Mouse (Mus musculus) CD4-positive, CD25-positive, alpha-beta regulatory T cell, adult 4 months (primary cell): ENCODE measurements around the gene Kiz. TPM values are rescaled to one million over a fixed set of nuclear protein-coding genes. Genes with fewer than 3 reads are reported as not detected.

Experiments
- ATAC-seq: one replicate; pipeline ENCODE4 v1.8.0; 2017
- polyA plus RNA-seq, 2 experiments: library from polyadenylated mRNA; unstranded; fragments of 100-300 nt; shearing (Covaris generic); gene quantifications; one replicate each; pipeline ENCODE4 v1.2.1; 2017

Gene Kiz
- polyA plus RNA-seq = 10 to 100 TPM; 20.3 to 28.6 TPM

DNA sequence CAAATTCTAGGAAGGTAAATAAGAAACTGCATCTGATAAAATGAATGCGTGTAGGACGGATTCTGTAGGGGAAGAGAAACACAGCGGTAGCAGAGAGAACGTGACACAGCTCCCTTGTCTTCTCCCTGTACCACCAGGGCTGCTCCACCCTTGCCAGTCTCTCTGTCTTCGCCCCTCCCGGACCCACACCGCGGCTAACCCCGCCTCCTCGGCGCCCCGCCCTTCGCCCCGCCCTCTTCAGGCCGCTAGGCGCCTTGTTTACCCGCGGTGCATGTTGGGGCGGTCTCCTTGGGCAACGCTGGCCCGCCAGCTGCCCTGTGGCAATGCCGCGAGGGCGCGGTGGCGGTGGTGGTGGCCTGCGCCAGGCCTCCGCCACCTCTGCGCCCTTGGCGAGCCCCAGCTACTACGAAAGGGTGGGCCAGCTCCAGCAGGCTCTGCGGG is at the start of gene Kiz:
Gene Kiz (plus strand): TSS at position 266 of the 441 bp plus-strand sequence.
- ATAC-seq = peak; percentile 91

DNA sequence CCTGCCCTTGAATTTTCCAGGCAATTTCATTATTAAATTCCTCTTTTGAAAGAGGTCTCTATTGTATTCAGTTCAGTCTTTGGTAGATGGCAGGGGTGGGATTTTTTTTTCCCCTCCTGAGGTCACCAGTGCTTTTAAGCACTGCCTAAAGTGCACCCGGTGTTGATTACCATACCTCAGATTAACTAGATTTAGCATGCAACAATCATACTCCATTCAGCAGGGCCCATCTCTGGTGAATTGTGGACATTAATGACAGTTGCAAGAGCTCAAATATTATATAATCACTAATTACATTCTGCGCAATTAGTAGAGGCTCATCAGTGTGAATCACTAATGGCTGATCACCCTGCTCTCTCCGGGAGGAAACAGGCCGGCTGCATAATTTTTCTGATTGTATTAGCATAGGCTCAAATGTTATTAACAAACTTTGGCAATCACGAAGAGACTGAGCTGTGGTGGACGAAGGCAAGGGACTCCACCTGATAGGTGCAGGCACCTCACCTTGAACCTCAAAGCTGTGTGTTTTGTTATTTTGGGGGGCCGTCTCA is 45.9 kb upstream of the Kiz start:
- ATAC-seq = no peak

DNA sequence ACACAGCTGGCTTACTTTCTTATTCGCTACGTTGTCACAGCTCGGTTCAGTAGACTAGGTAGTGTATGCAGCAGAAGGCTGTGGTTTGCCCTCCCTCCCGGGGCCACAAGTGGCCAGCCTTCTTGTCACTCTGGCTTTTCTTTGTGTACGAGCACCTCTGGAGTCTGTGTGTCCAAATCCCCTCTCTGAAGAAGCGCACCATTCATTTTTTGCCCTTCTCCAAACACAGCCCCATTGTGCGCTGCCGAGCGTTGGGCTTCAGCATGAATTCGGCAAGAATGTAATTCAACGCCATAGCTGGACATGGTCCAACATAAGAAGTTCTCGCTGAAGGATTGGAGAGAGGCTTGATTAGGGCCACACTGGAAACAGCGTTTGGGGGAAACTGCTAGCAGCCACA is 45.0 kb upstream of the Kiz start:
- ATAC-seq = no peak

DNA sequence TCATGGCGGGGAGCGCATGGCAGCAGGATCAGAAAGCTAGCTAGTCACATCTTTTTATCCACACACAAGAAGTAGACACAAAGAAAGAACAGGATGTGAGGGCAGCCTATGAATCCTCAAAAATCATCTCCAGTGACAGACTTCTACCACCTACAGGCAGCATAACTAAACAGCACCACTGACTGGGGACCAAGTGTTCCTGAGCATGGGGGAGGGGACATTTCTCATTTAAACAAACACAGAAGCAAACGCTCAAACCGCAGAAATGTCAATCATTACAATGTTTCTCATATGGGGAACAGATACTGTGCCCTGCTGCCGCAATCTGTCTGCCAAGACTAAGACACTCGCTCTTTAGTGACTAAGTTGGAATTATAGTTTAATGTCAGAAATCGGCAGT is 40.7 kb upstream of the Kiz start:
- ATAC-seq = no peak

DNA sequence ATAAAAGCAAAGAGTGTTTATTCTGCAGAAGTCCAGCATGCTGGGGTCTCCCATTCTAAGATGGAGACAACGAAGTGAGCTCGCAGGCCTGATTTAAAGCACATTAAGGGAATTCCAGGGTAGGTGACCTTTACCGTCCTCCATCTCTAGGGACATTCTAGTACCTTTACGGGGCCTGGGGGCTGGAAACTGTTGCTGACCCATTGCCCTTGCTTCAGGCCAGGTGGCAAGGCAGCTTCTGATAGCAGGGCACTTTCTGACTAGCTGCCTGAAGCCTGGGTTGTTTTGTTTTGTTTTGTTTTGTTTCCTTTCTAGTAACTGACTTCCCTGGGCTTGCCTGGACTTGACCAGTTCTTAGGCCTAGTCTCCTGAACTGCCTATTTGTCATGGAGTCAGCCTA is 36.6 kb upstream of the Kiz start:
- ATAC-seq = no peak

DNA sequence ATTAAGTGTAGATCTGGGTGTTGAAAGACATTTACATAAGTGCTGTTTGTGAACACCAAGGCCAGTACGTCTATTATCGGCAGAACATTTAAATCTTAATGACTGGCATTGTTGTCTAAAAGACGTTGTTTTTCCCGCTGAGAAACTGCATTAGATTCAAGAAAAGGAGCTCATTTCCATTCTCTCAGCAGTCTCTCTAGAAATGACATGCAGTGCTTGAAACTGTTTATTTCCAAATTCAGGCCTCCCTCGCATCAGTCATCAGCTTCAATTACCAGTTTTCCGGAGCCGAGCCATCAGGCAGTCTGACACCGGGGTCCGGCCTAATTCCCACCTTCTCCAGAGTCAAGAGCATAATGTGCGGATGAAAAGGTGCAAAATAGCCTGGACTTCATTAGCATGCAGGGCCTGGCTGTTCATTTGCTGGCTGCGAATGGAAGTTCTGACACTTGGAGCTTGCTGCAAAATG is 32.1 kb upstream of the Kiz start:
- no peak for ATAC-seq

DNA sequence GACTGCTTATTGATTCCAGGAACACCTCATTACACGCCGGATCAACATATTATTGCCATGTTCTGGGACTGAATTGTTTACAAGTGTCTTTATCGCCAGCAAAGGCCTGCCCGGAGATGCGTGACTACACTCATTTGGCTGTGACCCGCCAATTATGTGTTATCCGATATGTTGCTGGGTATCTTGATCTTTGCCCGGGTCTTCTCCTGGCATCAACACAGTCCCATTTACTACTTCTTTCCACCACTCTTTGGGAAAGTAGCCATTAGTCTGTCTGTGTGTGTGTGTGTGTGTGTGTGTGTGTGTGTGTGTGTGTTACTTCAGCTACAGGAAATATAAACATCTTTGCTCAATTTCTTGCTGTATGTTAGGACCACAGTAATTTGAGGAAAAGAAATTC is 31.6 kb upstream of the Kiz start:
- no peak for ATAC-seq

DNA sequence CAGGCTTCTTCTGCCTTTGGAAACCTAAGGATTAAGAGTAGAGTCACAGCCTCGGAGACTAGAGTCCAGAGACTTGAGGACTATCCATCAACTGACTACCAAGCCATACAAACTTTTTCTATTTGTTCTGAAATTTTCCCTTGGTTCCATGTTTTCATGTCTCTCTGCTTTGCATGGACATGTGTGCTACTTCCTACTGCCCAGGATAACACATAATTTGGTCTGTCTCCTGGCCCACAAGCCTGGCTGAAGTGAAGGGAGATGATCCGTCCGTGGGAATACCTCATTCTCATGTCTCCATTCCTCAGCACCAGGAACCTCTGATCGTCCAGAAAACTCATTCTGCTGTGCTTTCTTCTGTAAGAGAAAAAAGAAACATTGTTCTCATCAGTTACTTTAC is 27.7 kb upstream of the Kiz start:
- no peak for ATAC-seq

DNA sequence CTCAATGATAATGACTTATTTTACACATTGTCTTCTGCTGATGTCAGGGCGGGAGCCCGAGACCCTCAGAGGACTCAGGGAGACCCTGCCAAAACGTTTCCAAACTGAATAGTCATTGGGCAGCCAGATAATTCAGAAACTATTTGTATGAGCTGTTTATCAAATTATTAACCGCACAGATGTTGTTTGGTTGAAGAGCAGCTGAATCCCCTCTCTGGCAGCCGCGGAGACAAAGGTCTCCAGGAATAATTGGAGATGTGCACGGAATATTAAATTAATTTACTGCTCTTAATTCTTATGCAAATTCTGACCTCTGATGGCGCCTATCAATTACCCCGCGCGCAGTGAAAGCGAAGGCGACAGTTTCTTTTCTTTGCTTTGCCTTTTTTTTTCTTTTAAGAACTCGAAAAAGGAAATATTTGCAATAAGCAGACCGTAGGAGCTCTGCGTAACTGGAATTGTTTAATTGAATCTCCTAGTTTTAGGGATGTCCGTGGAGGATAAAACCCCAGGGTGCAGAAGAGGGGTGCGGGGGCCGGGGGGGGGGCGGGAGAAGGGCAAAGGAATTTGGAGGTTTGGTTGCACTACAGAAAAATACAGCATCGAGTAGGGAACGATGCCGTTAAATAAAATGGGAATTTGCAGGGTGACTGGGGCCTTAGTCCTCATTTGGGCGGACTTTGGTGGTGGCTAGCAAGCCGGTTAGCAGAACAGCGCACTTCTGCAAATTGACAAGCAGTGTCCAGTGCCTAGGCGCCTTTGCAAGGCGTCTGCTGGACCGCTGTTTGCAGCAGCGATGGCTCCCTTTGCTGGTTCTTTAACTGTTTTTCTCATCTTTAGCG is 22.2 kb upstream of the Kiz start:
- no peak for ATAC-seq

DNA sequence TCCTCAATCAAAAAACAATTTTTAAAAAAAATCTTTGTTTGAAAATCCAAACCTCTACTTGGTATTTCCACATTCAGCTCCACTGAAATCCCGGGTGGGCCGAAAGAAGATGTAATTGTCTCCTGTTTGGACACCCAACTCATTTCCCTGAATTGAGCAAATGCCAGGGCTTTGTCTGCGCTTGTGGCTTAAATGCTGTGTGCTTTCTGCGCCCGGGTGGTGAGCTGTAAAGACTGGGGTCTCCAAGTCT is 21.7 kb upstream of the Kiz start:
- ATAC-seq = no peak

DNA sequence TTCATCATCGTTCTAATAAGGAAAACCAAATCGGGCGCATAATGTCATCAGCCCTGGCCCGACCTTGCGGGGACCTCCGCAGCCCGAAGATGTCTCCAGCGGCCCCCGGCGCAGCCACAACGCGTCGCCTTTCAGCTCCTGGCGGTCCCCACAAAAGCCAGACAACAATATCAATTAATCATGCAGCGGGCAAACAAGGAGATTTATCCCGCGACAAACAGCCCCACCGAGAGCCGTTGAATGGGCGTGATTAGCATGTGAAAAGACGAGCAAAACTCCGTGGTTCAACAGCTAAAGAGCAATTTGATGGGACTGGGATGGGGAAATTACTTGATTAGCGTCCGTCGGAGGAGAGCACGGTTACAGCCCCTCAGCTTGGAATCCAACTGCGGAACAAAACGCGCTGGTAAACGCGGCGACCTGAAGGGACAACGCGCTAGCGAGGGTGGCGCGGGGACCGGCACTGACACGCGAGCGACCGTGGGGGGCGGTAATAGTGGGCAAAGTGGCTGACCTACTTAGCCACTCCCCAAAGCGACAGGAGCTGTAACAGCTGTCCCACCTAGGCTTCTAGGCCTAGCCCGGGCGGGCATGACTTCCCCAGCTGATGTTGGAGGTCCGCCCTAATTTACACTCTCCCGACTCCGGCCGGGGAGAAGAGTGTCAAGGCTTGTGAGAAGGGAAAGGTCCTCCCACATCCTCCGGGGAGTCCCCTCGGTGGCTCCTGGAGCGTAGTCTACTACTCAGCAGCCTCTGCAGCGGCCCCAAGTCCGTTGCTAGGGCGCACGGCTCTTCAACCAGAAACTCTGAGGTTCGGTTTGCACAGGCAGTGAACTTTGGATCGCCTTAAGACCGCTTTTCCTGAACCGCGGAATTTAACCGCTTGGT is 21.1 kb upstream of the Kiz start:
- peak; percentile 56 for ATAC-seq

DNA sequence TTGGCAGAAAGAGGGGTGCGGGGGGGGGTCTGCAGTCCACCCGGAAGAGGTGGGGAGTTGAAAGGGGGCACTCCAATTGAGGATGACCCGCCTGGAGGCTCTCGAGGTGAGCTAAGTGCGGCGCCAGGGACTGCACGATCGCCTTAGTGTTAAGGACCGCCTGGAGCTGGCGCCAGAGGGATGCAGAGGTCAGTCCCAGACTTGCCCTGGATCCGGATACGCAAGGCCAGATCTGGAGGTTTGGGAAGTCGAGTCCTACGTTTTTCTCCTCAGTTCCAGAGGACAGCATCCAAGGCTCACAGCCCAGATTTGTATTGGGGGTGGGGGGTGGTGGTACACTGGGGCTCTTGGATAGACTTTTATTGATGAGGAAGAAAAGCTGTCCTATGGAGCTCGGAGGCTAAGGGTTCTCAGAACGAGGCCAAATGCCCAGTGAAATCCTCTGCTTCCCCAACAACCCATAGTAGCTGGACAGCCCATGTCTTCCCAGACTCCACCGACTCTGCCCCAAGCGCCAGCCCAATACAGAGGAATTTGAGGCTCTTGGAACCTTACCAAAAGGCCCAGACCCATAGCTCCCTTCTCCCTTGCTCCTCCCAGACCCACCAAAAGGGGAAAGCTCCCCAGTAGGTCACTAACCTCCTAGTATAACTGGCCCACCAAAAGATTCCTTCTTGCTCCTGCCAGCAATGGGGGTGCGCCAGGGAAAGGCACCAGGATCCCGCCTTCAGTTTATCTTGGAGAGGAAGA is 20.2 kb upstream of the Kiz start:
- ATAC-seq = no peak

DNA sequence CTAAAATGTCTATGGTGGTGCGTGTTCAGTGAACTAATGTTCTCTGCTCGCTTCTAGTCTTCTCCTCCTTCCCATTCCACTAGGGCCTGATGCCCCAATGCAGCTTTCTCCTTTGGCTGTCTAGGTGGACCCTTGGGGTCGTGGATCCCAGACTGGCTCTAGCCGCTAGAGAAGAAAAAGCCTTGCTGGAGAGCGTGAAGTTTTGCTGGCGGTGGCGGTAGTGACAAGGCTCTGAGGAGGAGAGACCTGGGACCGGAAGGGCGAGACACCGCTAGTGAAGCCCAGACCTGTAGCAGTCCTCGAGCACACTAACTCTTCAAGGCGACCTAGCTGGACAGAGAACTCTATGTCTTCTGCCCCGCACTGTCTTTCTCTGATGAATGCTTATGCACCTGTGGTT is 19.4 kb upstream of the Kiz start:
- ATAC-seq = no peak

DNA sequence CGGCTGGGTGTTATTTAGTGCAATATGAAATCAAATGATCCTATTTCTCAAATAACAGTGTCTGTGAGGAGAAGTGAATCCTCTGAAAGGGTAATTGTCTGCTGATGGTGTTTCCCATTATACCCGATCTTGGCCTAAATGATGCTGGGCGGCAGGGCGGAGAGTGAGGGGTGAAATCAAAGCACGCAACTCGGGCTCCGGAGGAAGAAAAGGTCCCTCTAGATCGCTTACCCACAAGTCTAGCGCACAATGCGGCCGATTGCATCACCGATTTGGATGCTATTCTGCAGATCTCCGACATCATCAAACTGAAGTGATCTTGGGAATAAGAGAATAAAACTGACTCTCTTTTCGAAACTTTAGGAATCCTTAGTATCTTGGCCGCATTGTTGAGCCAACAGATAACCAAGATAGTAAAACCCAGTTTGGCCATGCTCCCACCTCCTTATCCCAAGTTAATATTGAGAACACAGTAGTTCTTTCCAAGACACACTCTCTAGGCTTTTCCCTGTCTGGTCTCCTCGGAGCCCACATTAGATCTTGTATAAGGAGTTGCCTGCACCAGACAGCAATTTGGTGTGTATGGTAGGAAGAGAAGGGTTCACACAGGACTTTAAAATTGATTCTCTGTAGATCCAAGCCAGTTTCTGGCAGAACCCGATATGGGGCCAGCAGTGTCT is 18.7 kb upstream of the Kiz start:
- no peak for ATAC-seq

DNA sequence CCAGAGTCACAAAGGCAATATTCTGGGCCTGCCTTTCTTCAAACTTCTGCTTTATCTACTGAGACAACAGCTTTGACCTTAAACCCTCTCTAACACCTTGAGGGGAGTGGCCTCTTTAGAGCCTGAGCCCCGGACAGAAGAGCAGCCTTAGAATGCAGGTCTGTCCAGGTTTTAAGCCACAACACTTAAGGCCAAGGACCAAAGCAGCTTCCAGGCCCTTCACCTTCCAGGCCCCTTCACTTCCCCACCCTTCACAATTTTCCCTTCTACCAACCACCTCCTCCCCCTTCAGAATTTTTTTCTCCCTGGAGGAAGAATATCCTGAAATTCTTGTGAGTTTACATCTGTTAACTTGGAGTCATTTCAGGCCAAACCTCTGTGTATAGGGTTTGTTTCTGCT is 18.0 kb upstream of the Kiz start:
- ATAC-seq = no peak

DNA sequence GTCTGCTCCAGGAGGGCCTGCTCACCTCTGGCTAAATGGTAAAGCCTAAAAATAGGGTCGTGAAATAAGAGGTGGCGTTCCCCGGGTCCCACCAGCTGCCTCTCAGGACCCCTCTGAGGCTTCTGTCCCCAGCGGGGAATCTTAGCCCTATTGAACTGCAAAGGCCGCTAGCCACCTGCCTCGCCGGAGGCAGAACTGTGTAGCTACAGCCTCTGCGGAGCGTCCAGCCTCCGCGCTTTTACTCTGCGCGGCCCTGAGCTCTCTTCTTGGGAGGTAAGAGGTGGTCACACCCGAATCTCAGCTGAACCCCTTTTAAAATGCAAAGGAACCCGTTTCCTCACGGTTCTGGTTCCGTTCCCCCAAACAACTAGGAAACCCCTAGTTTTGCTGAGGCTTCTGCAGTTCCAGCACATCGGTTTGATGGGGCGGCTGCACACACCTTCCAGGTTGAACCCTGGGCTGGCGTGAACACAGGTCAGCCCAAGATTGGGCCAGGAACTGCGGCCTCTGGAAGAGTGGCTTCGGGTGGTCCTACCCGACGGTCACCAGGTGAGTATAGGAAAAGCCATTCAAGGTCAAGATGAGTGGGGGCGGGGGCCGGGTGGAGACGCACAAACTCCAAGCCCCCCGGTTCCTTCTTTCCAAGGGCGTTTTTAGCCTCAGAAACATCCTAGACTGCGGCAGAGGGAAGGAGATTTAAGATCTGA is 16.9 kb upstream of the Kiz start:
- no peak for ATAC-seq

DNA sequence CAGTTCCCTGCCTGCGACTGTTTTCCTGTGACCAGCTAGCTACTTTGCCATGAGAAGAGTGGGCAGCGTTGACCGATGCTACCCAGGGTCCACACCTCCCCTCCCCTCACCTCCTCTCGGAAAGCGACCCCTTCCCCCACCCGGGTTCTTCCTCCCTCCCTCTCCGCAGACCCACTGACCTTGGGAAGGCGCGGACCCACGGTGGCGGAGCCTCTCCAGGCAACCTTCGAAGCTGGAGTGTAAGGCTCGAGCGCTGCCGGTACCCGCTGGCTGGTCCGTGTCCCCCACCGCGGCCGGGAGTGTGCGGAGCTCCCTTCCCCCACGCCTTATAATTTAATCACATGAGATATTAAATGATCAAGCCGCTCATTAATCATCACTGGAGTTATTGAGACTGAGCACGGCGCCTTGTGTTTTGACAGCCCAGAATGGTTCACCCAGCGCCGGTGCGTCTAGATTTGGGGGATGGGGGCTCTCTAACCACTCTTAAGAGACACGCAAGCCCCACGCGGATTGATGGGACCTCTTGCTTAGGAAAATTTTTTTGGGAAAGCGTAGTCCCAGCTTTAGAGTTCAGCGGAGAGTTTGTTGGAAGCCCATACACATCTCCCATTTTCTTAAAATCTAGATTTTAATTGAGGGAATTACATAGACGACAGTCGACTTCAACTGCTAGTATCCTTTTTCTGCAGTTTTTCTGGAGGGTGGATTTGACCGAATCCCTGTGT is 16.2 kb upstream of the Kiz start:
- no peak for ATAC-seq

DNA sequence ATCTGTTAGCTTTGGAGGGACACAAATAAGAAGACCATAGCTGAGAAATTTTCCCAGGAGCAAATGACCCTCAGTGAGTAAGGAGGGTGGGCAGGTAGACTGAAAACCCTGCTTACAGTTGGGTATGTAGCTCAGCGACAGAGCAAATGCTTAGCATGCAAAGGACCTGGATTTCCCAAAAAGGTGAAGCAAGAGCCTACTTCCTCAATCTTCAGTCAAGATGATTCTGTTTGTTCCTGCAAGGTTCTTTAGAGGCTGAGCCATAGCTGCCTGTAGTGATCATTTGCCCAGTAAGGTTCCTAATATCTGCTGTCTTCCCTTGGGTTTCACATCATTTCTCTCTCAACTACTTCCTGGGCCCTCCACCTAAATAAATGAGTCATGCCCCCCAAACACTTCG is 7.8 kb upstream of the Kiz start:
- ATAC-seq = no peak

DNA sequence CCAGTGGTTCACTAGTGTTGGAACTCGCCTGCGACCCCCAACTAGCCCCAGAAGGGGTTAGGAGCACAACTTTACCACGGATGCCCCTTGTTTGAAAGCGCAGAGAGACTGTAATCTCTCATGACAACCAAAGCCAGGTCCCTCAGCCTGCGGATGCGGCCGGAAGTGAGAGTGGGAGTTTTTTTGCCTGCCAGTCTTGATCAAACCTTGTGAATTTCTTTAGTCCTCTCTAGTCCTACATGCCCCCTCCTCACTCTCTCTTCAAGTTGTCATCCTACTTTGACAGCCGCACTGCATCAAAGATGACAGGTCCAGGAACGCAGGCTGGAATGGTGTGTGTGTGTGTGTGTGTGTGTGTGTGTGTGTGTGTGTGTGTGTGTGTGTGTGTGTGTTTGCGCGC is 456 bp downstream of the Kiz start:
- peak; percentile 81 for ATAC-seq

DNA sequence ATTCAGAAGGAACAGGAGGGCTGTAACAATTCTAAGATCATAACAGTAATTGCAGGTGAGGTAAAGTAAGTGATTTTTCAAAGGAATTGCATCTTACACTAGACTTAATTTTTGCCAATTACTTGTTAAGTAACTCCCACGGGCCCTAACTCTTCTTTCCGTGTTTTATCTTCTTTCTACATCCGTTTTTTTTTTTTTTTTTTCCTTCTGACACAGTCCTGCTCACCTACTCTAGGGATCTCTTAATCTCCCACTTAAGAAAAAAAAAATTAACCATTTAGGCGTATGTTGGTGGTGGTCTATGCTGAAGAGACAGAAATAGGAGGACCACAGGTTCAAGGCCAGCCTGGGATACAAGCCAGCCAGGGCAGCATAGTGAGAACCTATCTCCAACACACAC is 1.2 kb downstream of the Kiz start:
- no peak for ATAC-seq

DNA sequence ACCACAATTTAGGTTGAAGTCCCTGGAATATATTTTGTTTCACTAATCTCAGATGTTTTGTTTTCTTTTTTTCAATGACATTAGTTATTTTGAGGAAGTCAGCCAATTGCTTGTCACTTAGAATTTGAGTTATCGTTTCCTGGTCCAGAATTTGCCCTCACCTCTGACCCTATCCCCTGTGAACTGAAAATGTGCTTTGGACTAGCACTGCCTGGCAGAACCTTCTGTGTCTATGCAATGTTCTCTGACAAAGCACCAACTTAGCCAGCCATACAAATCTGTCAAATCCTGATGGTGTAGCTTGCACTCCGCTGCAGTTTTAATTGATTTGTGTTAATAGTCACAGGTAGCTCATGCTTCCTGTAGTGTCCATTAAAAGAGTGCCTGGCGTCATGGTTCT is 10.1 kb downstream of the Kiz start:
- no peak for ATAC-seq
